Mouse (Mus musculus) hindbrain, embryonic 13.5 days (tissue): Measurements from ENCODE around the gene Nrip1. TPM values are rescaled to one million over a fixed set of nuclear protein-coding genes. Genes with fewer than 3 reads are reported as not detected.
A peak's percentile ranks its signal among the peaks of the same experiment; 100 is the strongest.
"Not testable (repeated sequence)": the region's sequence is repeated elsewhere in the genome, so short reads cannot be mapped to it uniquely, and the experiment has no call there.

Source experiments
- ATAC-seq: fragments of 200-750 bp; cut with Nextera tagmentation; 2 replicates; pipeline ENCODE4 v1.8.0; 2017; ENCODE audit warnings: moderate TSS enrichment; ENCODE audit not compliant: low FRiP score
- H3K27ac ChIP-seq: fragments of 300-500 bp; sonication (generic); 2 replicates; pipeline ENCODE4 v1.5.1; 2015; ENCODE audit warnings: inconsistent platforms, mild to moderate bottlenecking, moderate library complexity
- H3K27me3 ChIP-seq: fragments of 300-500 bp; sonication (generic); 2 replicates; pipeline ENCODE4 v1.6.1; 2015; ENCODE audit warnings: mild to moderate bottlenecking, inconsistent platforms
- H3K36me3 ChIP-seq: fragments of 300-500 bp; sonication (generic); 2 replicates; pipeline ENCODE4 v1.6.1; 2015; ENCODE audit warnings: mild to moderate bottlenecking, inconsistent platforms
- H3K4me1 ChIP-seq: fragments of 300-500 bp; sonication (generic); replicated peaks from 2 replicates; pipeline ENCODE4 v1.6.1; 2015; ENCODE audit warnings: inconsistent platforms
- H3K4me2 ChIP-seq: fragments of 300-500 bp; sonication (generic); 2 replicates; pipeline ENCODE4 v1.6.1; 2015; ENCODE audit warnings: inconsistent platforms, mild to moderate bottlenecking, moderate library complexity
- H3K4me3 ChIP-seq: fragments of 300-500 bp; sonication (generic); 2 replicates; pipeline ENCODE4 v1.5.1; 2015; ENCODE audit warnings: mild to moderate bottlenecking, inconsistent platforms
- H3K9ac ChIP-seq: fragments of 300-500 bp; sonication (generic); 2 replicates; pipeline ENCODE4 v1.6.1; 2015; ENCODE audit warnings: mild to moderate bottlenecking, inconsistent platforms
- H3K9me3 ChIP-seq: fragments of 300-500 bp; sonication (generic); 2 replicates; pipeline ENCODE4 v1.6.1; 2016; ENCODE audit warnings: inconsistent platforms
- WGBS: fragments of 180-500 bp; shearing (Covaris S2); methylation state at CpG from one replicate; pipeline ENCODE4 v1.1.7; 2015; 5-methylcytosine and 5-hydroxymethylcytosine counted together
- polyA plus RNA-seq: library from polyadenylated mRNA; unstranded; fragments of >200 nt; fragmentation: Nextera tagmentation; extraction: Ambion mirVana; gene quantifications from 2 replicates; pipeline ENCODE4 v1.2.1, GENCODE M21; 2015

Nrip1 gene
- polyA plus RNA-seq, 1 experiment from 2014 or later: 31.2 TPM

DNA sequence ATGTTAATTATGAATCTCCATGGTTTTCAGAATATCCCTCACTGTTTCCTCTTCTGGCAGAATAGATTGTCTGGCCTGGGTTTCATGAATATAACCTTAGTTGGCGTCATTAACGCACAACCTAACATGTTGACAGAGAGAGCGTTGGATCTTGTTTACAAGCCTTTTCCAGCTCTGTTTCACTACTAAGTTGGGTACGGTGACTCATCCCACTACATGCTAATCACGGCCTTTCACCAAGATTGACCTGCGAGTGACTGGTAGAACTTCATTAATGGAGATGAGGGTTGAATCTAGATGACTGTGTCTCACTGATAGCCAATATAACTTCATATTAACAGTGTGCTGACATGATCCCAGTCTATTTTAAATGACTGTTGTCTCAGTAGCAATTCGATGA, 32.7 kb upstream of the Nrip1 start:
- no peak overlapping the region for H3K4me2 ChIP-seq
- no peaks in the 10 kb centered on the region for H3K9me3 ChIP-seq
- no peak overlapping the region for H3K4me3 ChIP-seq
- no peaks in the 10 kb centered on the region for H3K27me3 ChIP-seq
- H3K36me3 ChIP-seq: no peaks in the 10 kb centered on the region
- ATAC-seq: no peak
- H3K4me1 ChIP-seq: no peaks in the 10 kb centered on the region
- H3K27ac ChIP-seq: no peak overlapping the region
- no peak overlapping the region for H3K9ac ChIP-seq
- 95% methylated on average over 7 of the region's 7 CpGs for WGBS

DNA sequence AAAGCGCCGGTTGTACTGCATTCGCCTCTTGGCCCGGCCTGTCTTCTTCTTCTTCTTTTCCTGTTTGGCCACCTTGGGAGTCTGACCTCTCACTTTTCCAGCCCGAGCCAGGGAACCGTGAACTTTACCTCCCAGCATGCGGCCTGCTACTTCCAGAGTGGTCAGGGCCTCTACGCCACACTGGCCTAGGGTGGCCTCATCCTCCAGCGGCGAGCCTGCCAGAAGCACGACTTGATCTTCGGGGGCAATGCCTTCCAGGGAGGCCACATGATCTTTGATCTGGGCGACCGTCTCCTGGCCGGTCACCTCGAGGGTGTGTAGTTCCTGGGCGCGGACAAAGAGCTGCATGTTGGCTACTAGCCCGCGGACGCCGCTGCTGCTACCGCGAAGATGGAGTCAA, 29.7 kb upstream of the Nrip1 start:
- not testable (repeated sequence) for H3K9me3 ChIP-seq, H3K4me3 ChIP-seq
- WGBS: 94% methylated on average over 24 of the region's 24 CpGs

DNA sequence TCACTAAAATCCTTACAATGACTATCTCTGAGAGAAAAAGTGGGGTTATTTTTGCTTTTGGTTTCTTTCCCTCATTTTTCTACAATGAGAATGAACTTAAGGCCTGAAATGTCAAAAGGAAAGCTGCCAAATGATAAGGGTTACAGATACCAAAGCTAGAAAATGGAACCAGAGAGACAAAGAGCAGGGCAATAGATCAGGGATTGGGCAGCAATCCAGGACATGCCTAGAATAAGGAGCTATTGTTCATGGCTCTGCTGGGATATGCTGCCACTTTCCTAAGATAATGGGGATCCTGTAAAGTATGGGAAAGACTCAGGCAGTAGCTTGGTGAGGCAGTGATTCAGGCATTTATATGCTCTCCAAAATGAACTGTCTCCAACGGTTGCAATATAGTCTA, 22.9 kb upstream of the Nrip1 start:
- Histone ChIP-seq H3K36me3 (no peaks in the 10 kb centered on the region), H3K4me2 (no peak overlapping the region), H3K4me1 (0 out of 2 replicates have a peak, but pooled peaks cover 6% of the 10 kb centered on the region), H3K27ac (no peak overlapping the region), H3K4me3 (no peak overlapping the region), H3K27me3 (no peaks in the 10 kb centered on the region), H3K9ac (no peak overlapping the region), H3K9me3 (no peaks in the 10 kb centered on the region)
- no peak for ATAC-seq
- 57% methylated on average over 1 of the region's 1 CpGs for WGBS

More for the DNA sequence above, 29.7 kb upstream of the Nrip1 start:
- H3K36me3 ChIP-seq, ATAC-seq, H3K4me1 ChIP-seq, H3K27ac ChIP-seq, H3K4me2 ChIP-seq, H3K9ac ChIP-seq, H3K27me3 ChIP-seq: not testable (repeated sequence)

DNA sequence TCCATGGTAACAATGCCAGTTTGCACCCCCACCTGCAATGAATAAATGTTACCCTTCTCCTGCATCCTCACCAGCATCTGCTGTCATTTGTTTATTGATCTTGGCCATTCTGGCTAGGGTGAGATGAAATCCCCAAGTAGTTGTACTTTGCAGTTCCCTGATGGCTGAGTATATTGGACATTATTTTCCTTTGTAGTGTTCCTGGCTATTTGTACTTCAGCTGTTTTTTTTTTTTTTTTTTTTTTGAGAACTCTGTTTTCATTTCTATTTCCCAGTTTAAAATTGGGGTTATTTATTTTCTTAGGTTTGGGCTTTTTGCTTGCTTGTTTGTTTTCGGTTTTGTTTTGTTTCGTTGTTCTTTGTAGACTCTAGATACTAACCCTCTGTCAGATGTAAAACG, 19.6 kb upstream of the Nrip1 start:
- Histone ChIP-seq H3K4me2 (no peak overlapping the region), H3K4me3 (no peak overlapping the region), H3K4me1 (0 out of 2 replicates have a peak, but pooled peaks cover 6% of the 10 kb centered on the region), H3K27ac (no peak overlapping the region), H3K36me3 (no peaks in the 10 kb centered on the region), H3K9ac (no peak overlapping the region), H3K9me3 (no peaks in the 10 kb centered on the region), H3K27me3 (no peaks in the 10 kb centered on the region)
- WGBS: 77% methylated on average over 3 of the region's 3 CpGs
- no peak for ATAC-seq

DNA sequence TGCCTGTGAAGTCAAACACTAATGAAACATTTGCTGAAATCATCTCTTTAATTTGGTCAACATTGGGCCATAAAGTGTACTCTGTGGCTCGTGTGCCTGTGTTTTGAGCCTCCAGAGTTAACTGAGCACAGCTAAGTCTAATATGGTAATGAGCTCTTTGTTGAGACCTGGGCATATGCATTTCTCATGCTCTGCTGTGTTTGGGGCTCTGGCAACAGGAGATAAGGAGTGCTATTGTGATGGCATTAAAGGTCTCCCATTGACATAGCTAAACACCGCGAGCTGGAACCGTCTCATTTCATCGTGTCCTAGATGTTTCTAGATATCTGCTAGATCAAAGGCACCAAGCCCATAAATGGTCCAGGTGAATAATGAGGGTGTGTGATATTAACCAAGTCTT, 12.9 kb upstream of the Nrip1 start:
- Histone ChIP-seq H3K9ac (no peak overlapping the region), H3K4me1 (no peaks in the 10 kb centered on the region), H3K4me3 (no peak overlapping the region), H3K27ac (no peak overlapping the region), H3K9me3 (no peaks in the 10 kb centered on the region), H3K36me3 (no peaks in the 10 kb centered on the region), H3K27me3 (no peaks in the 10 kb centered on the region), H3K4me2 (no peak overlapping the region)
- no peak for ATAC-seq
- WGBS: 67% methylated on average over 5 of the region's 5 CpGs

DNA sequence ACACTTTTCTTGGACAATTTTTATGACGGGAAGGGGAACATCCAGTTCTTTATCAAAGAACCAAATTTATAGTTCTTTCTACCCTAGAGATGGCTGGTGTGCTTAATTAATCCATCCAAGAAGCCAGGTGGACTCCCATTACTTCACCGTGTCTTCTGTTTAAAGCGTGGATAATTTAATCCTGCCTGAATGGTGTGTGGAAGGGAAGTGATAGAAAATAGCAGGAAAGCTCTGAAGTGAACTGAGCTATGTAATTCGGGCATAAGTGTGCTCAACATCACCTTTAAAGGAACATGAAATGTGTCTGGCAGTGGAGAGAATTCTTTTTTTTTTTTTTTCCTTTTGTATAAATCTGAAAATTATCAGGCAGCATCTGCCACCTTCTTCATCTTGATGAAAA, 12.4 kb upstream of the Nrip1 start:
- Histone ChIP-seq H3K4me3 (no peak overlapping the region), H3K27ac (no peak overlapping the region), H3K9me3 (no peaks in the 10 kb centered on the region), H3K27me3 (no peaks in the 10 kb centered on the region), H3K9ac (no peak overlapping the region), H3K4me1 (no peaks in the 10 kb centered on the region), H3K36me3 (no peaks in the 10 kb centered on the region), H3K4me2 (no peak overlapping the region)
- WGBS: 71% methylated on average over 4 of the region's 4 CpGs
- ATAC-seq: no peak

DNA sequence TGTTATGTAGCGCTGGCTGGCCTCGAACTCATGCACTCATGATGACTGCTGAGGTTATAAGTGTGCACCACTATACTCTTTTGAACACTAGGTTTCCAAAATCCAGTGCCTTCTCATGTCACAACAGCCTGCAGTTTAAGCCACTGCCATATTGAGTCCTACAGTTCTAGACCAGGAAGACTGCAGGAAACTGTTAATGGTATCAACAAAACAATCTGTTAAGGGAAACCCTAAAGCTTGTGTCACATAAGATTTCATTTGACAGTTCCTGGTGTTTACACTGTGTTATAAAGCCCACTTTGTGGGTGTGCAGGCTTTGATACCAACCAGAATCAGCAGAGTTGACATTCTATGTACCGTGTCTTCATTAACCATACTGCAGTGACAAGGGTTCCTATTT, 3.6 kb upstream of the Nrip1 start:
- Histone ChIP-seq H3K36me3 (no peaks in the 10 kb centered on the region), H3K9me3 (no peaks in the 10 kb centered on the region), H3K27me3 (no peaks in the 10 kb centered on the region), H3K4me3 (no peak overlapping the region), H3K4me1 (peaks cover 5% of the 10 kb centered on the region; the same call in 1 of the 2 replicates), H3K4me2 (no peak overlapping the region), H3K27ac (no peak overlapping the region), H3K9ac (no peak overlapping the region)
- 97% methylated on average over 3 of the region's 3 CpGs for WGBS
- ATAC-seq: no peak

DNA sequence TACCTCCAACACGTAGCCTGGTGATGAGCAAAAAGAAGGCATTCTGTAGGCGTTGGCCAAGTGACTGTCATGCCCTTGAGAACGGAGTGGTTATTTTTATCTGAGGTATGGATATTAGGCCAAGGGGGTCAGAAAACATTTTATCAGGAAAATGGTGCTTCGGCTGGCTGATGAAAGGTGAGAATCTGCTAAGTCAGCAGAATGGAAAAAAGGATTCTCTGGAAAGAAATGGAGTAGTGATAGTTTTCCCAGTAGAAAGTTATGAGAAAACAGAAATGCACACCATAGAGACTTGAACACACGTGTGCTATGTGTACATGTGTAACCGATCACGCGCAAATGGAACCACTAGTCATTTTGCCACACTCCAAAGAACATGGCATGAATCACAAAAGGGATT, 3.0 kb upstream of the Nrip1 start:
- no peak overlapping the region for H3K4me3 ChIP-seq
- no peak overlapping the region for H3K27ac ChIP-seq
- no peaks in the 10 kb centered on the region for H3K27me3 ChIP-seq
- no peak for ATAC-seq
- H3K36me3 ChIP-seq: no peaks in the 10 kb centered on the region
- no peak overlapping the region for H3K4me2 ChIP-seq
- 94% methylated on average over 8 of the region's 8 CpGs for WGBS
- H3K9me3 ChIP-seq: no peaks in the 10 kb centered on the region
- H3K9ac ChIP-seq: no peak overlapping the region
- H3K4me1 ChIP-seq: peaks cover 8% of the 10 kb centered on the region

DNA sequence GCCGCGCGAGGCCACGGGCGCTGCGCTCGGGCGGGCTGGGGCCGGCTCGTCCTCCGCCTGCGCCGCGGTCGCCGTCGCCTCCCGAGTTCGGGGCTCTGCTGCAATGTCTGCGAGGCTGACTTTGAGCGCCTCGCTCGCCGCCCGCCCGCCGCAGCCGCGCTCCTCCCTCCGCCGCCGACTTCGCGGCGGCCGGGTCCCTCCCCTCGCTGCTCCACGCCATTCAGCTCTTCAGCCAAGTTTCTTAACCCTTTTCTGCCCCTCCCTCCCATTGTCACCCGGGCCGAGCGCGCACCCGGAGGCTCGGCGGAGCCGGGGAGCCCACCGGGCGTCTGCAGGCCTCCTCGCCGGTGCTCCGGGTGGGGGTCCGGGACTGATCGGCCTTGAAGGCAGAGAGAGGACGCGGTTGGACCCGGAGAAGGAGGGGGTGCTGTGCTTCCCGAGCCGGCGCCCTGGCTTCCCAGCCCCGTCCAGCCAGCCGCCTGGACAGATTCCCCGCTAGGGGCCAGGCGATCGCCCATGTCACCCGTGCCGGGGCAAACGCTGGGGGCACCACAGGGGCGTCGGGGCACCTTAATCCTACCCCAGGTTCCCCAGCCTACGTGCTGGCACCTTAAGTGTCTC, 576 bp downstream of the Nrip1 start:
- WGBS: under 1% methylated on average over 61 of the region's 70 CpGs
- Histone ChIP-seq H3K9ac (peak overlapping the region; percentile 91), H3K4me1 (peaks cover 32% of the 10 kb centered on the region), H3K4me3 (peak overlapping the region; percentile 84), H3K27me3 (no peaks in the 10 kb centered on the region), H3K9me3 (no peaks in the 10 kb centered on the region), H3K36me3 (no peaks in the 10 kb centered on the region), H3K4me2 (peak overlapping the region; percentile 67), H3K27ac (peak overlapping the region; percentile 96)
- peak; percentile 93 for ATAC-seq

DNA sequence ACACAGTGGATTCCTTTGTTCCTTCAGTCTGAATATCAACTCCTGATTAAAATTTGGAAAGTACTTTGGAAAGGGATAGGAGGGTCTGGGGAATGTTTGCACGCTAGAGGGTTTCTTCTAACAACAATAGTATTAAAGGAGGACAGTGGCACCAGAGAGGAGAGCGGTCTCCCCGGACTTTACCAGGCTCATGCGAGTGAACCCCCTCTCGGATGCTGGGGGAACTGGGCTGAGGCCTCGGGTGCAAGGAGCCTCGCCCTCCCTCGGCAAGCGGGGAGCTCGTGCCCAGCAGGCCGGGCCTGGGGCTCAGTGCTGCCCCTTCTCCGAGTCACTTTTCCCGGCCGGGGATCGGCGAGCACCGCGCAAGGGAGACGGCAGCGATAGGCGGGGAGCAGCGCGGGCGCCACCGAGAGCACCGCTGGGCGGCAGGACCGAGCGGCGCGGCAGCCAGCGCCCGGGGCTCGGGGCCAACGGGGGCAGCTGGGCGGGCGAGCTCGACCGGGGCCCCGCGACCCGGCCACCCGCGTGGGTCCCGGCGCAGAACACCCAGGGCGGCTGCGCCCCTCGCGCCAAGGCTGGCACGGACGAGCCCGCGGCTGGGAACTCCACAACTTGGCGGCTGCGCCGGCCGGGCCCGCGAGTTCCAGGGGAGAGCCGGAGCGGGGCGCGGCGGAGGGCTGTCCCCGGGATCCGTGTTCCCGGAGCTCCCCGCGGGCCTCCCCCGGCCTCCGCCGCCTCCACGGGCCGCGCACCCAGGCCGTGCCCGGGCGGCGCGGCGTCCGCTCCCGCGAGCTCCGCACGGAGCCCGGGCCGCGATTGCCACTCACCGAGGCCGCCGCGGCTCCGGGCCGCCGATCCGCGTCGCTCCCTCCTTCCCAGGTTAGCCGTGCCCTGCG, 1.3 kb downstream of the Nrip1 start:
- H3K4me3 ChIP-seq: peak overlapping the region; percentile 84
- H3K4me1 ChIP-seq: peaks cover 32% of the 10 kb centered on the region
- peak; percentile 59 for ATAC-seq
- H3K27me3 ChIP-seq: no peaks in the 10 kb centered on the region
- peak overlapping the region; percentile 67 for H3K4me2 ChIP-seq
- peak overlapping the region; percentile 96 for H3K27ac ChIP-seq
- under 1% methylated on average over 54 of the region's 102 CpGs for WGBS
- H3K9ac ChIP-seq: peak overlapping the region; percentile 91
- H3K9me3 ChIP-seq: no peaks in the 10 kb centered on the region
- H3K36me3 ChIP-seq: no peaks in the 10 kb centered on the region

DNA sequence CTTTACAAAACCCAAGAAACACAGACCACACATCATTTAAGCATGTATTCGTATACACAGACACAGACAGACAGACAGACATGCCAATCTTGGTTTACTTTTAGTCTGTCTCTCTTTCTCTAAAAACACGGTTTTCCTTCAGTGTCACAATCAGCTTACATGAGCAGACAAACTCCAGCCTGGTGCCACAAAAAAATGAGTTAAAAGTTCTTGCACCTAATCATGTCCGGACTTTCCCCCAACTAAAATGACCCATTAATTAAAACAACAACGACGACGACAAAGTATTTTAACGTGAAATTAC, 2.1 kb downstream of the Nrip1 start:
- Histone ChIP-seq H3K27ac (no peak overlapping the region), H3K9me3 (no peaks in the 10 kb centered on the region), H3K4me1 (peaks cover 32% of the 10 kb centered on the region), H3K36me3 (no peaks in the 10 kb centered on the region), H3K9ac (peak overlapping the region; percentile 91), H3K4me3 (peak overlapping the region; percentile 84), H3K4me2 (peak overlapping the region; percentile 67), H3K27me3 (no peaks in the 10 kb centered on the region)
- ATAC-seq: no peak
- 4% methylated on average over 7 of the region's 7 CpGs for WGBS

DNA sequence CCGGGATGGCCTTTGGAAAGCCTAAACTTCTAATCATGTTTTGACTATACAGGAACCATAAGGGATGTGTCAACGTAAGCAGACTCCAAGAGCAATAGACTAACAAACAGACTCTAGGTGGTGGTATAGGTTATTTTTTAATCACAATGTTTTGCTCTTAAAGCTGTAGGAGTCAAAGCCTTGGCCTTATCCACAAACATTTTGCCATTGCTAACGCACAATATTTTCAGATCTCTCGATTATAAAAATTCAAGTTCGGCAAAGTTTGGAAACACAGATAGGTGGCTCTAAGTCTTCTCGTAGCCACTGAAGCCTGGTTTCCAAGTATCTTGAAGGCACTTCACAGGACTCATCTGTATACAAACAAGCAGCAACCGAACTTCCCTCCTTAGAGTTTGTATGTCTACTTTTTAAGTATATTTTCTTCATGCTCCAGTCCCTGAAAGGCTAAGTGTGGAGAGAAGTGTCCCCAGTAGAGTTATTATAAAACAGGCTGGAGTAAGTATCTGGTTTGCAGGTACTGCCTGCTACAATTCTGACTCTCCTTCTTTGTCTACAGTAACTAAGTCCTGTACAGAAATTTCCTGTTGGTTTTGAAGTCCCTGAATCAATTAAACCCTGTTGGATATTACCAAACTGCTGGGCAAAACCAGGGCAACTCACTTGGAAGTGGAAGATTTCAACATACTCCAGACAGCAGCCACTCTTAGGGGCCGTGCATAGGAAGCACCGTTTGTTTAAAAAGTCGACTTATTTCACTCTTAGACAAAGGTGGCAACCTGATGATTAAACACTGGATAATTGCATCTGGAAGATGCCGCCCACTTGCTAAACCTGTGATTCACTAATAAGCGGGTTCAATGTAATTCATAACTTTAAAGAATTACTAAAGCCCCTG, 2.7 kb downstream of the Nrip1 start:
- Histone ChIP-seq H3K4me1 (peaks cover 32% of the 10 kb centered on the region), H3K4me2 (peak overlapping the region; percentile 67), H3K9ac (peak overlapping the region; percentile 91), H3K4me3 (peak overlapping the region; percentile 84), H3K9me3 (no peaks in the 10 kb centered on the region), H3K36me3 (no peaks in the 10 kb centered on the region), H3K27ac (peak overlapping the region; percentile 1; the same call in 1 of the 2 replicates), H3K27me3 (no peaks in the 10 kb centered on the region)
- no peak for ATAC-seq
- 33% methylated on average over 12 of the region's 12 CpGs for WGBS
